ENCODE assay signal across 15 mouse cellular contexts in the genomic region with DNA sequence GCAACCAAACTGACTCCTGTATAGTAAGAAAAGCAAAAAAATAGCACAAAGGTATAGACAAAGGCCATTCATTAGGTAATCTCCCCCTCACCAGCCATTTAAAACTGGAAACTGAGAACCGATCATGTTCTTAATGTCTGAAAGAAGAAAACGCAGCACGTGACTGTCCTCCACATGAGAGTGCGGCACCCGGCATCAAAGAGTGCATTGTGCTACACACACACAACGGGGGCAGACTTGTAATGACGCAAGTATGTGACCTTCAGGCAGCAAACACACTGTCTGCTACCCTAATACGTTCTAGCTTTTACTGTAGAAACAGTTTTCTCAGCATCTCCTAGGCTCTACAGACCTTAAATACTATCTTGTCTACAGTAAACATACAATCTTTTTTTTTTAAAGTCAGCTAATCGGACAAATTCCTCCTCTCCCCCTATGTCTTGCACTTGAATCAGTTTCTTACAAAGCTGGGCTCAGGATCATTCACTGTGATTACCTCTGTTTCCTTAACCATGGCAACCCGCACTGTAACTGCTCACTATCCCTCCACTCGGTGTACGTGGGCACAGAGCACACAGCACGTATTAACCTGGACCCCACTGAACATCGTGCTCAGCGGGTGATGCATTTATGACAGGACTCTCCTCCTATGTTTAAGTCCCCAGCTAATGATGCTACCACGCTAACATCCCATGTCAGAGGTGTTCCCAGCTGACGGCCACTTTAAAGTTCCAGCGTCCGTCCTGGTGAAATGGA. TPM values are rescaled to one million over a fixed set of nuclear protein-coding genes. Genes with fewer than 3 reads are reported as not detected.
A peak's percentile ranks its signal among the peaks of the same experiment; 100 is the strongest.
DNase-seq lines count a peak whose midpoint lies in the region; ATAC-seq and TF ChIP-seq lines count a peak whose summit lies in the region.
"Had no signal": no experiment of that assay in that cellular context is flagged by ENCODE, and none has a peak within 500 bp of the region (broad histone marks: within the 10 kb centered on the region; RNA-seq: fewer than 3 reads in every experiment).

No protein-coding gene starts in this region.

- no peak overlapping the region for H3K4me3 ChIP-seq in layer of hippocampus, adult 2 months
- H3K4me3 ChIP-seq in forebrain, embryonic 13.5 days, result no peak overlapping the region
- H3K4me3 ChIP-seq: heart, adult 2 months; kidney, embryonic 15.5 days had no signal

- peak overlapping the region; percentile 9; the same call in 1 of the 2 replicates for H3K4me2 ChIP-seq in forebrain, embryonic 13.5 days
- H3K4me2 ChIP-seq: kidney, embryonic 15.5 days had no signal

- peak; percentile 47 for DNase-seq in adrenal gland, postnatal 10 days
- no peak for DNase-seq in adrenal gland, postnatal 4 days (ENCODE audit: low spot score in 2 of 2)
- DNase-seq in layer of hippocampus, adult 2 months (ENCODE audit: low spot score in 2 of 2), result no peak
- no peak for DNase-seq in layer of hippocampus, postnatal 10 days (ENCODE audit: low spot score in 2 of 2)
- peak; percentile 51 for DNase-seq in R1 (ENCODE audit: low read depth, low spot score)
- no peak for DNase-seq in lung, postnatal 25 days (ENCODE audit: low spot score)
- no peak for DNase-seq in frontal cortex, postnatal 36 days (ENCODE audit: low spot score in 2 of 2)
- DNase-seq: cerebellum, adult 9-10 months; heart, adult 2 months; lung, postnatal 4 days; right cerebral cortex, postnatal 25 days; thymus, adult 18-20 months had no signal

- no peaks in the 10 kb centered on the region for H3K27me3 ChIP-seq in forebrain, embryonic 13.5 days
- H3K27me3 ChIP-seq: kidney, embryonic 15.5 days had no signal

- peaks cover 19% of the 10 kb centered on the region for H3K4me1 ChIP-seq in forebrain, embryonic 13.5 days

- no peak overlapping the region for H3K9ac ChIP-seq in forebrain, embryonic 13.5 days
- H3K9ac ChIP-seq: kidney, embryonic 15.5 days; liver, embryonic 14.5 days had no signal

- WGBS in forebrain, embryonic 13.5 days, result 52% methylated on average over 19 of the region's 19 CpGs

- no peaks in the 10 kb centered on the region for H3K9me3 ChIP-seq in forebrain, embryonic 13.5 days (replicated peaks)
- H3K9me3 ChIP-seq: kidney, embryonic 15.5 days had no signal

- H3K27ac ChIP-seq in layer of hippocampus, adult 2 months, result 0 out of 2 replicates have a peak overlapping the region, but pooled peaks have one; percentile 8
- no peak overlapping the region for H3K27ac ChIP-seq in forebrain, embryonic 13.5 days
- H3K27ac ChIP-seq: heart, adult 2 months; kidney, embryonic 15.5 days; liver, embryonic 14.5 days had no signal

- no peaks in the 10 kb centered on the region for H3K36me3 ChIP-seq in forebrain, embryonic 13.5 days (ENCODE audit: poor library complexity, severe bottlenecking)

- no peak for TF ChIP-seq CTCF in layer of hippocampus, adult 2 months (conservative IDR thresholded peaks at IDR 0.05)

- peak; percentile 75 for ATAC-seq in forebrain, embryonic 13.5 days

RNA-seq across cellular contexts. Expression of gene Foxo3, which starts 55.2 kb away (rescaled TPM):
- total RNA-seq in adrenal gland, postnatal 10 days (2021), result 10 to 100 TPM; 45.4 to 48.2 TPM
- 10 to 100 TPM; 71.7 to 72.8 TPM for total RNA-seq in adrenal gland, postnatal 4 days (2021)
- 10 to 100 TPM; 47.5 to 53.2 TPM for total RNA-seq in layer of hippocampus, adult 2 months (2021)
- 10 to 100 TPM; 31.0 to 32.2 TPM for total RNA-seq in layer of hippocampus, postnatal 10 days (2021)
- 3.4 and 3.8 TPM in 2 replicates for polyA plus RNA-seq in forebrain, embryonic 13.5 days (2015; fragmentation: Nextera tagmentation; extraction: Ambion mirVana)

Comparison
In these comparisons a context has a peak if more than half of its experiments do, and no peak if none do; other contexts are left out.
1. DNase-seq: peak in adrenal gland, postnatal 10 days (single experiment) and R1 (single experiment); none in adrenal gland, postnatal 4 days (0 of 2), layer of hippocampus, adult 2 months (0 of 2), layer of hippocampus, postnatal 10 days (0 of 2), lung, postnatal 25 days (single experiment) and frontal cortex, postnatal 36 days (0 of 2).